Mouse (Mus musculus) lung, postnatal 10 days (tissue): ENCODE measurements around the gene Ankrd11.
A peak's percentile ranks its signal among the peaks of the same experiment; 100 is the strongest.

Experiments used
- DNase-seq: peaks from one replicate; pipeline ENCODE4 v3.0.0; 2021

The Ankrd11 gene

GRCm38 (mm10) chr8:123004033-123004922 is 37.8 kb downstream of the Ankrd11 start:
- DNase-seq = no peak

GRCm38 (mm10) chr8:123000311-123000710 is 41.8 kb downstream of the Ankrd11 start:
- DNase-seq = no peak

GRCm38 (mm10) chr8:122997963-122998362 is 44.1 kb downstream of the Ankrd11 start:
- DNase-seq = no peak

- no peak for DNase-seq
Measured at GRCm38 (mm10) chr8:122993740-122994139, 48.3 kb downstream of the Ankrd11 start.

DNA sequence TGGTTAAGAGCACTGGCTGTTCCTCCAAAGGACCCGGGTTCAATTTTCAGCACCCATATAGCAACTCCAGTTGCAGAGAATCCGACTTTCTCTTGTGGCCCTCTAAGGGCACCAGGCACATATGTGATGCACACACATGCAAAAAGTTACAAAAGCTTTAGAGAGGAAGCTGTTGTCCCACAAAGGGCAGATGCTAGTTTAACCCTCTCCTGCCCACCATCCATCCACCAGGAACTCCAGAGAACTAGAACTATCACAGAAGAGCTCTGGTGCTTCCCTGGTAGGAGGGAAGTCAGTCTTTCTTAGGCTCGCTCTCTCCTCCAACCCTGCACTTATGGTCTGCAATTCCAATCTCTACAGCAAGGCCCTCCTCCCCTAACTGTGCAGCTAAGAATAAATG is 49.0 kb downstream of the Ankrd11 start:
- DNase-seq = no peak

DNA sequence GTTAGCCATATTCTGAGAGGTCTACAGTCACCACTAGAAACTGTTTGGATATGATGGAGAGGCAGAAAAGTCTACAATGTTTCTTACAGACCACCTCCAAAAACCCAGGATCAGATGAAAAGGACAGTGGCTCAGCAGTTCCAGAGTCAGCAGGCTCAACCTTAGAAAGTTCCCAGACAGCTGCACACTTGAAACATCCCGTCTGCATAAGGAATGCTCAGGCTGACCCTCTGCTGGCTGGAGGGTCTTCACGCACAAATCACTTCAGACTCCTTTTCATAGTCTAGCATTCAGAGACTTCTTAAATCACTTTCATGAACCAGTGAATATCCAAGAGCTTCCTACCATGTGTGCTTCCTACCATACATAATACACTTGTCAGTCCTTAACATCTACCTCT is 49.8 kb downstream of the Ankrd11 start:
- no peak for DNase-seq

DNA sequence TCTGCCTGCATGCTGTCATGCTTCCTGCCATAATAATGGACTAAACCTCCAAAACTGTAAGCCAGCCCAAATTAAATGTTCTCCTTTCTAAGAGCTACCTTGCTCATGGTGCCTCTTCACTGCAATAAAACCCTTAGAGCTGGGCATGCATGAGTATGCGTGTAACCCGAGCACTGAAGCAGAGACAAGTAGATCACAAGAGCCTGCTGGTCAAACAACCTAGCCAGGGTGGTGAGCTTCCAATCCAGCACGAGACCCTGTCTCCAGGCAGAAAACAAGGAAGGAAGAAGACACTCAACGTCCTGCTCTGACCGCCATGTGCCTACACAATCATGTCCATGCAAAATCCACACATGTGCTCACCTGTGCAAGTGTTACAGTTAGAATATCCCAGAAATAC is 50.7 kb downstream of the Ankrd11 start:
- DNase-seq = no peak

GRCm38 (mm10) chr8:122989976-122990375 is 52.1 kb downstream of the Ankrd11 start:
- no peak for DNase-seq

- no peak for DNase-seq
Measured at GRCm38 (mm10) chr8:122988955-122989354, 53.1 kb downstream of the Ankrd11 start.

DNA sequence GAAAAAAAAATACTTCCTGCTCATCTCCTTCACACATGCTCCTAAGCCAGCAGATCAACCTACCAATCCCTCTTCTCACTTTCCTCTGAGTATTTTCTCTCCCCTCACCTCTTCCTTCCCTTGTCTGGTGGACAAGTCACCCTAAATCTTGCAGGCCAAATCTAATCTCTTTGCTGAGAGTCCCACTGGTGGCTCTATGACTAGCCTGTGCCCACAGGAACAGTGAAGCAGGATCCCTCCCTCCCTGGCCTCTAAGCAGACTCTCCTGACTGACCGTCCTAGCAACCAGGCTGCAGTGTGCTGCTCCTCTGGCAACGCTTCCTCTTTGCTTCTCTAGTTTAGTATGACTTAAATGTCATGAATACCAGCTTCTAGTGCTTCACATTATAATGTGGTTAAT is 54.8 kb downstream of the Ankrd11 start:
- no peak for DNase-seq

- DNase-seq = no peak
Measured at GRCm38 (mm10) chr8:122986501-122987184, 55.4 kb downstream of the Ankrd11 start.

- no peak for DNase-seq
Measured at GRCm38 (mm10) chr8:122984175-122984574, 57.9 kb downstream of the Ankrd11 start.

GRCm38 (mm10) chr8:122983178-122983942 is 58.7 kb downstream of the Ankrd11 start:
- no peak for DNase-seq

DNA sequence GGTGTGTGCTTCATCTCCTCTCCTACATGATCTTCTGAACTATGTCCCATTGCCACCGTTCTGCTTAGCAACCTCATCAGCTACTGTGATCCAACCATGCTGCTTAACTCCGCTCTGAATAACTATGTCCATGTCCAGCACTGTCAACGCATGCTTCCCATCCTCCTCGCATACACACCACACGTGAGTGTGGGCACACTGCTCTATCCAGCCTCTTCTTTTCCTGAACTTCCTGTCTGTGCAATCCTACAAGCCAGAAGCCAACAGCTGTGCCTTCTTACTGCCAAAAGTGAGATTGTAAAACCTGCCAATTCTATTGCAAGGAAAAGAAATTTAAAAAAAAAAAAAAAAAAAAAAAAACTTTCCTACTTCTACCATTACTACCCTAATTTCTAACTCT is 60.4 kb downstream of the Ankrd11 start:
- peak; percentile 25 for DNase-seq

DNA sequence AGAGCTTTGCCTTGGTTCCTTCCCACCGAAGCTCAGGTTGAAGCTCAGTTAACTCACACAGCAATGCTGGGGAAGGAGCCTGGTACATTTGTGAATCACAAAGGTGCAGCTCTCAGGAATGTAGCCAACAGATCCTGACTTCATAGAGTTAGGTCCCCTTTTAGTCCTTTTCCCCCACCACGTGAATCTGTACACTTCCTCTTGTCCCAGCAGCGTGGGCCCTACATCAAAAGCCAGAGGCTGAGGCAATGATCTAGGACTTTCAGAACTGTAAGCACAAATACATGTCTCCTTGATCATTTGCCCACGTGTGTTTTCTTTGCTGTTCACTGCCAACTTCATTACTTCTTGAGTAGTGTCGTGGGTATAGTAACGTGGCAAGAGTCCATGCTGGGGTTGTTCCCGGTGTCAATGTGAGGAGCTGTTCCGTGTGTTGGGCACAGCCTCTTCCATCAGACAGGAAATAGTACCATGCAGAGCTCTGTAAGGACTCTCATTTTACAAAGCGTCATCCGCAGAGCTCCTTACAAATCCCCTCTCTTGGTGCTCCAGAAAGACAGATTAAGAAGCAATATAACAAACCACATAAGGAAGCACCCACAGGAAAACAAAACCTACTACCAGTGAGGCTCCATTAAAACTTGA is 62.1 kb downstream of the Ankrd11 start:
- no peak for DNase-seq

DNA sequence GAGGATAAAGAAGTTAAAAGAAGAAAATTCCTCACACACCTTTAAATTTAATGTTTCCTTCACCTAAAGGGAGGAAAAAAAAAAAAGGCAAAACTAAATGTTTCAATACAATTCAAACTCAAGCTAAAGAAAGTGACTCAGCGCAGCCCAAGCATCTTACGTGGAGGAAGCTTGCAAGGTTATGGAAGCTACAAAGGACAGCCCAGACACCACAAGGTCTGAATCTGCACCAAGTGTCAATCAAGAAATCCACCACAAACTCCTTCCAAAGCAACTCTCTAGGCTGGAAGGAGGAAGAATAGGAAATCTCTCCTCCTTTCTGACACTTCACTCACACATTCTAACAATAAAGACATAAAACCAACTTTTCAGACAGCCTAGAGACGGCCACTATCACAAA is 62.7 kb downstream of the Ankrd11 start:
- DNase-seq = no peak

- DNase-seq = no peak
Measured at GRCm38 (mm10) chr8:122976046-122976445, 66.0 kb downstream of the Ankrd11 start.

DNA sequence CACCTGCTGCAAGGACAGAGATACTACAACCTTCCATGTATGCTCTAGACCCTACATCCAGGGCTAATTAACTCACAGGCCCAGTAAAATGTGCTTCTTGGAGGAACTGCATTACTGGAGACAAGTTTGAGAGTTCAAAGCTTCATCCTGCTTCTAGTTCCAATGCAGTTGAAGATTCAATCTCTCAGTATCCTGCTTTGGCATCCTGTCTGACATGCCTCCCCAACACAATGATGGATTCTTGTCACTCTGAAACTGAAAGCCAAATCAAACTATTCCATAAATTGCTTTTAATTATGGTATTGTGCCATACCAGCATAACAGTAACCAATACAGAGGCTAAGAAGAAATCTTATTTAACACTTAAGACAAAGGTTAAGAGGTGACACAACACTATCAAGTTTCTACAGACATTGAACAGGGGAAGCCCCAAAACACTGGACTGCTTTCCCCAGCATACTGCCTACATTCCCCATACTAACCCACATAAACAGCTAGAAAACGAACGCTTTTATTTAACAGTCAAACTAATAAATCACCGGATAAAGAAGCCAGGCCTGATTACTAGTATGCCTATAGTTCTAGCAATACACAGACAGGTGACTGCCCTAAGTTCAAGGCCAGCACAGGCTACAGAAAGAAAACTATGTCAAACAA is 72.0 kb downstream of the Ankrd11 start:
- no peak for DNase-seq

DNA sequence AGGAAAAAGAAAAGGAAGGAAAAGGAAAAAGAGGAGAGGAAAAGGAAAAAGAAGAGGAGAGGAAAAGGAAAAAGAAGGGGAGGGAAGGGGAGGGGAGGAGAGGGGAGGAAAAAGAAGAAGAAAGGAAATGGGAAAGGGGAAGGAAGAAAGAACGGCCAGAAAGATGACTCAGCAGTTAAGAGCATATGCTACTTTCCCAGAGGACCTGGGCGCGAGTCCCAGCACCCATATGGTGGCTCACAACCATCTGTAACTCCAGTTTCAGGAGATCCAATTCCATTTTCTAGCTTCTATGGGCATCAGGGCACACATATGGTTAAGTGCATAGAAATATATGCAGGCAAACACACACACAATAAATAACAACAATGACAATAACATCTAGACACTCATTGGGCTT is 73.9 kb downstream of the Ankrd11 start:
- no peak for DNase-seq

- no peak for DNase-seq
Measured at GRCm38 (mm10) chr8:122966638-122967037, 75.4 kb downstream of the Ankrd11 start.

- no peak for DNase-seq
Measured at GRCm38 (mm10) chr8:122962046-122962445, 80.0 kb downstream of the Ankrd11 start.

DNA sequence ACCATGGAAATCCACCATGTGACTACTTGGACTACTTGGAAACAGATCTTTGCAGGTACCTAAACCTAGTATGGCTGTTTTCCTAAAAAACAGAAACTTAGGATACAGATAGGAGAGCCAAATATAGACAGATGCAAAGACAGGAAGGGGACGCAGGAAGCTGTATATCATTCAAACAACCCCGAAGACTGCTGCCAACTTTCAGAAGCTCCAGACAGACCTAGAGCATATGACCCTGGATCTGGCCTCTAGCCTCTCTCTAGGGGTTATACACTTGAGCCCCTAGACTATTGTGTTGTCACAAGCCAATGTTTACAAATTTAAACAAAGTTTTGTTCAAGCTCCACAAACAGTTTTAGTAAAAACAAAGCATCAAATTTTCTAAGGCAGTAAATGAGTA is 80.6 kb downstream of the Ankrd11 start:
- no peak for DNase-seq
